Mouse (Mus musculus) heart, embryonic 11.5 days (tissue): Measurements from ENCODE around the gene Pfdn6. TPM values are rescaled to one million over a fixed set of nuclear protein-coding genes. Genes with fewer than 3 reads are reported as not detected.
"Not testable (repeated sequence)": the region's sequence is repeated elsewhere in the genome, so short reads cannot be mapped to it uniquely, and the experiment has no call there.

Experiments
- ATAC-seq: fragments of 200-750 bp; cut with Nextera tagmentation; replicated peaks from 2 replicates; pipeline ENCODE4 v1.8.0; 2017; ENCODE audit warnings: moderate library complexity; ENCODE audit not compliant: insufficient number of reproducible peaks, low FRiP score, low TSS enrichment
- H3K27ac ChIP-seq: fragments of 300-500 bp; sonication (generic); 2 replicates; pipeline ENCODE4 v1.5.1; 2014; ENCODE audit warnings: mild to moderate bottlenecking, low read depth, low read length
- H3K27me3 ChIP-seq: fragments of 300-500 bp; sonication (generic); 2 replicates; pipeline ENCODE4 v1.6.1; 2014; ENCODE audit warnings: mild to moderate bottlenecking, low read length, mixed read lengths; ENCODE audit not compliant: control insufficient read depth, insufficient read depth
- H3K36me3 ChIP-seq: fragments of 300-500 bp; sonication (generic); 2 replicates; pipeline ENCODE4 v1.6.1; 2014; ENCODE audit warnings: mild to moderate bottlenecking, low read length, moderate library complexity, mixed read lengths; ENCODE audit not compliant: control insufficient read depth, insufficient read depth
- H3K4me1 ChIP-seq: fragments of 300-500 bp; sonication (generic); 2 replicates; pipeline ENCODE4 v1.6.1; 2014; ENCODE audit warnings: low read length; ENCODE audit not compliant: control insufficient read depth, insufficient read depth
- H3K4me2 ChIP-seq: fragments of 300-500 bp; sonication (generic); 2 replicates; pipeline ENCODE4 v1.6.1; 2014; ENCODE audit warnings: mild to moderate bottlenecking, moderate library complexity
- H3K4me3 ChIP-seq: fragments of 300-500 bp; sonication (generic); 2 replicates; pipeline ENCODE4 v1.5.1; 2014; ENCODE audit warnings: low read depth, low read length
- H3K9ac ChIP-seq: fragments of 300-500 bp; sonication (generic); 2 replicates; pipeline ENCODE4 v1.6.1; 2014; ENCODE audit warnings: mild to moderate bottlenecking, low read depth, low read length, moderate library complexity
- H3K9me3 ChIP-seq: fragments of 300-500 bp; sonication (generic); replicated peaks from 2 replicates; pipeline ENCODE4 v1.6.1; 2016; ENCODE audit warnings: low read length; ENCODE audit not compliant: control insufficient read depth
- WGBS: fragments of 180-500 bp; shearing (Covaris S2); extraction: QIAGEN DNeasy Blood & Tissue Kit; methylation state at CpG from one replicate; pipeline ENCODE4 v1.1.7; 2014; ENCODE audit not compliant: insufficient replicate concordance; 5-methylcytosine and 5-hydroxymethylcytosine counted together
- polyA plus RNA-seq: library from polyadenylated mRNA; unstranded; fragments of >200 nt; fragmentation: Nextera tagmentation; extraction: Ambion mirVana; gene quantifications from 2 replicates; pipeline ENCODE4 v1.2.1, GENCODE M21; 2014

Gene Pfdn6
- polyA plus RNA-seq, 1 experiment from 2014 or later: 151 TPM

GRCm38 (mm10) chr17:33910346-33911051, 29.6 kb downstream of the Pfdn6 start:
- ATAC-seq: no peak
- peak overlapping the region; percentile 83 for H3K9ac ChIP-seq
- no peaks in the 10 kb centered on the region for H3K27me3 ChIP-seq
- peak overlapping the region; percentile 78 for H3K4me3 ChIP-seq
- H3K9me3 ChIP-seq: no peaks in the 10 kb centered on the region
- WGBS: 48% methylated on average over 11 of the region's 11 CpGs
- peak overlapping the region; percentile 99 for H3K4me2 ChIP-seq
- peaks cover 31% of the 10 kb centered on the region for H3K36me3 ChIP-seq
- H3K27ac ChIP-seq: peak overlapping the region; percentile 83; the same call in 1 of the 2 replicates
- peaks cover 15% of the 10 kb centered on the region for H3K4me1 ChIP-seq

GRCm38 (mm10) chr17:33909869-33910250, 30.3 kb downstream of the Pfdn6 start:
- peaks cover 11% of the 10 kb centered on the region for H3K4me1 ChIP-seq
- ATAC-seq: peak; percentile 4; the same call in 1 of the 2 replicates
- H3K4me3 ChIP-seq: peak overlapping the region; percentile 78
- no peaks in the 10 kb centered on the region for H3K27me3 ChIP-seq
- H3K9ac ChIP-seq: peak overlapping the region; percentile 83
- H3K36me3 ChIP-seq: peaks cover 31% of the 10 kb centered on the region
- H3K27ac ChIP-seq: peak overlapping the region; percentile 83
- H3K4me2 ChIP-seq: peak overlapping the region; percentile 99
- H3K9me3 ChIP-seq: no peaks in the 10 kb centered on the region
- WGBS: under 1% methylated on average over 14 of the region's 14 CpGs

- Histone ChIP-seq H3K4me2 (peak within 1 kb of the TSS; percentile 99), H3K4me3 (peak within 1 kb of the TSS; percentile 78), H3K27ac (peak within 1 kb of the TSS; percentile 84), H3K9ac (peak within 1 kb of the TSS; percentile 83), H3K27me3 (no peaks in the 10 kb centered on the region), H3K9me3 (no peaks in the 10 kb centered on the region), H3K4me1 (peaks cover 10% of the 10 kb centered on the region), H3K36me3 (peaks cover 28% of the 10 kb centered on the region)
- WGBS: under 1% methylated on average over 65 of the region's 68 CpGs
- ATAC-seq: peak; percentile 94
Measured at GRCm38 (mm10) chr17:33909077-33909868, 30.9 kb downstream of the Pfdn6 start, which contains the start of gene Daxx. TSS of gene Daxx (plus strand) at chr17:33909414.

- Histone ChIP-seq H3K27me3 (no peaks in the 10 kb centered on the region), H3K4me3 (peak overlapping the region; percentile 78), H3K4me1 (peaks cover 10% of the 10 kb centered on the region), H3K36me3 (peaks cover 21% of the 10 kb centered on the region), H3K9ac (peak overlapping the region; percentile 83), H3K4me2 (peak overlapping the region; percentile 99), H3K9me3 (no peaks in the 10 kb centered on the region), H3K27ac (peak overlapping the region; percentile 84)
- under 1% methylated on average over 44 of the region's 44 CpGs for WGBS
- ATAC-seq: peak; percentile 64
Measured at GRCm38 (mm10) chr17:33908331-33909076, 31.6 kb downstream of the Pfdn6 start.

- not testable (repeated sequence) for H3K9me3 ChIP-seq, H3K4me3 ChIP-seq, H3K9ac ChIP-seq, H3K27ac ChIP-seq, H3K27me3 ChIP-seq, H3K4me2 ChIP-seq, ATAC-seq, H3K36me3 ChIP-seq, H3K4me1 ChIP-seq
- WGBS: 59% methylated on average over 2 of the region's 4 CpGs
Measured at GRCm38 (mm10) chr17:33904835-33905234, 35.3 kb downstream of the Pfdn6 start, which contains the start of gene Platr17. TSS of gene Platr17 (plus strand) at chr17:33905135.

GRCm38 (mm10) chr17:33903911-33904651, 36.1 kb downstream of the Pfdn6 start:
- not testable (repeated sequence) for ATAC-seq, H3K27ac ChIP-seq, H3K9me3 ChIP-seq, H3K4me3 ChIP-seq, H3K4me2 ChIP-seq, H3K4me1 ChIP-seq, H3K36me3 ChIP-seq, H3K9ac ChIP-seq, H3K27me3 ChIP-seq
- 68% methylated on average over 6 of the region's 6 CpGs for WGBS

- no peaks in the 10 kb centered on the region for H3K9me3 ChIP-seq
- no peaks in the 10 kb centered on the region for H3K36me3 ChIP-seq
- H3K9ac ChIP-seq: no peak overlapping the region
- H3K27me3 ChIP-seq: no peaks in the 10 kb centered on the region
- peaks cover 3% of the 10 kb centered on the region; the same call in 1 of the 2 replicates for H3K4me1 ChIP-seq
- no peak for ATAC-seq
- 81% methylated on average over 7 of the region's 7 CpGs for WGBS
- no peak overlapping the region for H3K4me2 ChIP-seq
- H3K27ac ChIP-seq: no peak overlapping the region
- H3K4me3 ChIP-seq: no peak overlapping the region
Measured at GRCm38 (mm10) chr17:33902491-33902890, 37.7 kb downstream of the Pfdn6 start.

- no peaks in the 10 kb centered on the region for H3K27me3 ChIP-seq
- no peaks in the 10 kb centered on the region for H3K9me3 ChIP-seq
- no peak overlapping the region; the same call in 1 of the 2 replicates for H3K27ac ChIP-seq
- no peak overlapping the region for H3K9ac ChIP-seq
- ATAC-seq: no peak
- no peak overlapping the region for H3K4me3 ChIP-seq
- no peak overlapping the region for H3K4me2 ChIP-seq
- 70% methylated on average over 4 of the region's 4 CpGs for WGBS
- H3K4me1 ChIP-seq: peaks cover 3% of the 10 kb centered on the region; the same call in 1 of the 2 replicates
- no peaks in the 10 kb centered on the region for H3K36me3 ChIP-seq
Measured at GRCm38 (mm10) chr17:33902079-33902478, 38.1 kb downstream of the Pfdn6 start.
